Mouse (Mus musculus) liver, embryonic 14.5 days (tissue): Measurements from ENCODE around the gene Pla2g4f.

ENCODE experiments used
- CTCF ChIP-seq: IDR thresholded peaks from 2 replicates; pipeline ENCODE4 v1.5.1; 2016; ENCODE audit warnings: antibody characterized with exemption, low read depth, control low read depth
- EP300 ChIP-seq: IDR thresholded peaks from 2 replicates; pipeline ENCODE4 v1.6.1; 2016; ENCODE audit warnings: antibody characterized with exemption, low read depth

DNA sequence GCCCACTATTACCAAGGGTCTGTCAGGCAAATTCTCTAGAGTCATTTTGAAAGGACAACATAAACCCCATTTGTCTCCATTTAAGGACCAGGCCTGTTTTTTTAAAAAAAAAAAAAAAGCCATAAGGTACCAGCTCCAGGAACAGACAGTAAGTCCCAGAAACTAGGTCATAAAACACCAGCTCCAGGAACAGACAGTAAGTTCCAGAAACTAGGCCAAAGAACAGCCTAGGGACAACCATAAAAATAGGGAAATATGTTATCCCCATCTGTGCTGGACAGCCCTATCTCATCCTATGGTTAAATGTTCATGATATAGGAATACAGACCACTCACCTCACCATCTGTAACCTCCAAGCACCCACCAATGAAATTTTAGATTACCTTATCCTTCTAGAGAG, 57.7 kb downstream of the Pla2g4f start:
- no peak for TF ChIP-seq CTCF
- TF ChIP-seq EP300: no peak
